Mouse (Mus musculus): ENCODE measurements at regions not wholly inside any gene's neighbourhood (a gene's known extent, or its start where the extent isn't known, plus 50 kb on each side); places are given as distances from the start of the nearest gene placed in this dataset.

DNA sequence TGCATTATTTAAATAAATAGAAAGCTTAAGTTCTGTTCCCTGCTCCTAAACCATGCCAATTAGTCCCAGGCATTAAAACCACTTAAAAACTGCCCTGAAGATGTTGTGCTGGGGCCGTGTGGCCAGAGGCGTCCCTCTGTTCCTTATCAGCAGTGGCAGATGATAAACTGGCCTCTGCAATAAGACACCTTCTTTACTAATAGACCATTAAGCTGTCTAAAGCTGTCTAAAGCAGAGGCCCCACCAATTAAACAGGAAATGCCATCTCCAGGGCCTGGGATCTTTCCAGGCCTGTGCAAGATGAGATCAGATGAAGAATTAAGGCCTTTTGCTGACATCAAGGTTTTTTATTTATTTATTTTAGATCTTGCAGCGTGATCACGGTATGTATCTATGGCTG, 118.6 kb downstream of the Edn3 start:
- TF ChIP-seq CTCF (IDR thresholded peaks at IDR 0.05; ENCODE audit: low read depth, low read length) (no peak), POLR2A (IDR thresholded peaks at IDR 0.05; ENCODE audit: extremely low read depth, insufficient read depth, low read length) (no peak)
